Mouse (Mus musculus): ENCODE results near the gene Cd300ld4.
"Not testable (repeated sequence)": the region's sequence is repeated elsewhere in the genome, so short reads cannot be mapped to it uniquely, and the experiment has no call there.

Cd300ld4 gene

GRCm38 (mm10) chr11:115026912-115027311 lies at the start of gene Cd300ld4:
Gene Cd300ld4 (minus strand): TSS chr11:115027012.
- DNase-seq (ENCODE audit: low spot score in 2 of 2), result not testable (repeated sequence)

- no peak for DNase-seq (ENCODE audit: low spot score in 2 of 2)
These were observed 49.0 kb upstream of the Cd300ld4 start for GRCm38 (mm10) chr11:115075859-115076258.

- DNase-seq (ENCODE audit: low spot score in 2 of 2), result no peak
These were observed 48.6 kb upstream of the Cd300ld4 start for GRCm38 (mm10) chr11:115075407-115075806.

- DNase-seq (ENCODE audit: low spot score in 2 of 2), result peak in 1 of 2 experiments; percentile 7
These were observed 46.2 kb upstream of the Cd300ld4 start for GRCm38 (mm10) chr11:115073002-115073401.

- DNase-seq (ENCODE audit: low spot score in 2 of 2), result no peak
These were observed 45.0 kb upstream of the Cd300ld4 start for GRCm38 (mm10) chr11:115071631-115072294.

- DNase-seq (ENCODE audit: low spot score in 2 of 2), result no peak
These were observed 44.3 kb upstream of the Cd300ld4 start for GRCm38 (mm10) chr11:115071015-115071551.

- no peak for DNase-seq (ENCODE audit: low spot score in 2 of 2)
These were observed 40.0 kb upstream of the Cd300ld4 start for GRCm38 (mm10) chr11:115066768-115067167.

GRCm38 (mm10) chr11:115062077-115062476 lies 35.3 kb upstream of the Cd300ld4 start, which contains the start of gene Cd300e:
Gene Cd300e (minus strand): TSS chr11:115062177.
- no peak for DNase-seq (ENCODE audit: low spot score in 2 of 2)

GRCm38 (mm10) chr11:115059797-115060196 lies 33.0 kb upstream of the Cd300ld4 start:
- DNase-seq (ENCODE audit: low spot score in 2 of 2), result no peak

- DNase-seq (ENCODE audit: low spot score in 2 of 2), result no peak
These were observed 31.9 kb upstream of the Cd300ld4 start for GRCm38 (mm10) chr11:115058701-115059100.

GRCm38 (mm10) chr11:115054537-115054936 lies 27.7 kb upstream of the Cd300ld4 start:
- no peak for DNase-seq (ENCODE audit: low spot score in 2 of 2)

- no peak for DNase-seq (ENCODE audit: low spot score in 2 of 2)
These were observed 26.2 kb upstream of the Cd300ld4 start for GRCm38 (mm10) chr11:115052991-115053390.

- DNase-seq (ENCODE audit: low spot score in 2 of 2), result no peak
These were observed 25.4 kb upstream of the Cd300ld4 start for GRCm38 (mm10) chr11:115052206-115052605.

GRCm38 (mm10) chr11:115049282-115049895 lies 22.6 kb upstream of the Cd300ld4 start:
- peak in 1 of 2 experiments; percentile 15 for DNase-seq (ENCODE audit: low spot score in 2 of 2)

GRCm38 (mm10) chr11:115048259-115048658 lies 21.4 kb upstream of the Cd300ld4 start, which contains the start of gene Cd300ld3:
Gene Cd300ld3 (minus strand): TSS chr11:115048409.
- no peak for DNase-seq (ENCODE audit: low spot score in 2 of 2)

GRCm38 (mm10) chr11:115037669-115038068 lies 10.9 kb upstream of the Cd300ld4 start, which contains the start of gene Cd300ld5:
Gene Cd300ld5 (minus strand): TSS chr11:115037769.
- not testable (repeated sequence) for DNase-seq (ENCODE audit: low spot score in 2 of 2)

- DNase-seq (ENCODE audit: low spot score in 2 of 2), result not testable (repeated sequence)
These were observed 10.7 kb downstream of the Cd300ld4 start, which contains the start of gene Cd300ld2 for GRCm38 (mm10) chr11:115016093-115016492. Gene Cd300ld2 (minus strand): TSS chr11:115016193.

- DNase-seq (ENCODE audit: low spot score in 2 of 2), result peak in 1 of 2 experiments; percentile 4
These were observed 22.7 kb downstream of the Cd300ld4 start for GRCm38 (mm10) chr11:115004070-115004469.

- DNase-seq (ENCODE audit: low spot score in 2 of 2), result peak in 1 of 2 experiments; percentile 6
These were observed 25.3 kb downstream of the Cd300ld4 start, which contains the start of gene Cd300c2 for GRCm38 (mm10) chr11:115001474-115002040. Gene Cd300c2 (minus strand): TSS chr11:115001880.

- DNase-seq (ENCODE audit: low spot score in 2 of 2), result no peak
These were observed 37.0 kb downstream of the Cd300ld4 start, which contains the start of gene Cd300ld for GRCm38 (mm10) chr11:114989793-114990192. Gene Cd300ld (minus strand): TSS chr11:114989922.

GRCm38 (mm10) chr11:114981866-114982265 lies 44.9 kb downstream of the Cd300ld4 start:
- DNase-seq (ENCODE audit: low spot score in 2 of 2), result peak in 1 of 2 experiments; percentile 7

- no peak for DNase-seq (ENCODE audit: low spot score in 2 of 2)
These were observed 54.1 kb downstream of the Cd300ld4 start for GRCm38 (mm10) chr11:114972726-114973125.

Data from left cerebral cortex, adult 9 months (tissue).